Mouse (Mus musculus) MEL (cell line): ENCODE measurements at regions not wholly inside any gene's neighbourhood (a gene's known extent, or its start where the extent isn't known, plus 50 kb on each side); places are given as distances from the start of the nearest gene placed in this dataset.

Experiments
- DNase-seq: peaks from one replicate; pipeline ENCODE4 v3.0.0; 2011; ENCODE audit warnings: low read depth, low spot score
- H3K27ac ChIP-seq: 2 replicates; pipeline ENCODE4 v1.5.1; 2012; ENCODE audit warnings: low read depth, mild to moderate bottlenecking, control low read depth, low read length, moderate library complexity; ENCODE audit not compliant: control insufficient read depth
- H3K27me3 ChIP-seq, 2 experiments: fragments of 150-350 bp in 1 of 2; sonication (generic) in 1 of 2; 2 replicates each; pipeline ENCODE4 v1.6.1; 2012; ENCODE audit warnings: low read length in 2 of 2, mild to moderate bottlenecking in 2 of 2, improper control_type of control experiment in 1 of 2, moderate library complexity in 1 of 2; ENCODE audit not compliant: insufficient read depth in 2 of 2, control insufficient read depth in 1 of 2
- H3K36me3 ChIP-seq, 2 experiments: 2 replicates each; pipeline ENCODE4 v1.6.1; 2012 to 2014; ENCODE audit warnings: low read length in 2 of 2, improper control_type of control experiment in 1 of 2, inconsistent platforms in 1 of 2, mild to moderate bottlenecking in 1 of 2; ENCODE audit not compliant: insufficient read depth in 2 of 2, control insufficient read depth in 1 of 2
- H3K4me1 ChIP-seq, 2 experiments: fragments of 150-350 bp in 1 of 2; sonication (generic) in 1 of 2; 2 replicates each; pipeline ENCODE4 v1.6.1; 2012; ENCODE audit warnings: low read length in 2 of 2, improper control_type of control experiment in 1 of 2, mild to moderate bottlenecking in 1 of 2; ENCODE audit not compliant: insufficient read depth in 2 of 2, control insufficient read depth in 1 of 2
- H3K4me3 ChIP-seq, 2 experiments: fragments of 150-350 bp in 1 of 2; sonication (generic) in 1 of 2; 2 replicates each; pipeline ENCODE4 v1.5.1; 2012; ENCODE audit warnings: low read depth in 2 of 2, low read length in 2 of 2, mild to moderate bottlenecking in 2 of 2, moderate library complexity in 2 of 2, control low read depth in 1 of 2, improper control_type of control experiment in 1 of 2; ENCODE audit not compliant: control insufficient read depth in 1 of 2, insufficient read depth in 1 of 2
- H3K79me2 ChIP-seq: 2 replicates; pipeline ENCODE4 v1.6.1; 2012; ENCODE audit warnings: mild to moderate bottlenecking, low read length, moderate library complexity; ENCODE audit not compliant: control insufficient read depth, poor library complexity, insufficient read depth
- H3K9ac ChIP-seq: 2 replicates; pipeline ENCODE4 v1.6.1; 2012; ENCODE audit warnings: low read depth, mild to moderate bottlenecking, control low read depth, low read length, moderate library complexity; ENCODE audit not compliant: control insufficient read depth, poor library complexity, severe bottlenecking
- H3K9me3 ChIP-seq: fragments of 150-350 bp; sonication (generic); replicated peaks from 2 replicates; pipeline ENCODE4 v1.6.1; 2012; ENCODE audit warnings: mild to moderate bottlenecking, low read length, improper control_type of control experiment, moderate library complexity; ENCODE audit not compliant: insufficient read depth
- BHLHE40 ChIP-seq: IDR thresholded peaks from 2 replicates; pipeline ENCODE4 v1.6.1; 2012; ENCODE audit warnings: low read depth, mild to moderate bottlenecking, inconsistent platforms, low read length, improper control_type of control experiment, borderline replicate concordance
- CHD1 ChIP-seq: IDR thresholded peaks from 2 replicates; pipeline ENCODE4 v1.6.1; 2012; ENCODE audit warnings: low read depth, mild to moderate bottlenecking, inconsistent platforms, low read length, improper control_type of control experiment
- E2F4 ChIP-seq: IDR thresholded peaks from 2 replicates; pipeline ENCODE4 v1.6.1; 2011; ENCODE audit warnings: low read depth, low read length, improper control_type of control experiment, borderline replicate concordance
- ELF1 ChIP-seq: IDR thresholded peaks from 2 replicates; pipeline ENCODE4 v1.6.1; 2014; ENCODE audit warnings: low read depth, mild to moderate bottlenecking, inconsistent platforms, low read length, improper control_type of control experiment, moderate library complexity
- EP300 ChIP-seq, 2 experiments: IDR thresholded peaks; 2 replicates each; pipeline ENCODE4 v1.6.1; 2011; ENCODE audit warnings: improper control_type of control experiment in 2 of 2, low read length in 2 of 2, low read depth in 1 of 2, mild to moderate bottlenecking in 1 of 2
- GABPA ChIP-seq: IDR thresholded peaks from 2 replicates; pipeline ENCODE4 v1.6.1; 2012; ENCODE audit warnings: low read depth, mild to moderate bottlenecking, inconsistent platforms, low read length, improper control_type of control experiment, moderate library complexity
- GATA1 ChIP-seq: IDR thresholded peaks from 2 replicates; pipeline ENCODE4 v1.6.1; 2011; ENCODE audit warnings: low read depth, low read length, improper control_type of control experiment
- JUND ChIP-seq: IDR thresholded peaks from 2 replicates; pipeline ENCODE4 v1.6.1; 2011; ENCODE audit warnings: low read depth, mild to moderate bottlenecking, improper control_type of control experiment, low read length
- KAT2A ChIP-seq: conservative IDR thresholded peaks from 2 replicates; pipeline ENCODE4 v1.6.1; 2012; ENCODE audit warnings: low read depth, low read length, improper control_type of control experiment, inconsistent platforms
- MEF2A ChIP-seq: IDR thresholded peaks from 2 replicates; pipeline ENCODE4 v1.6.1; 2014; ENCODE audit warnings: low read depth, mild to moderate bottlenecking, inconsistent platforms, low read length, improper control_type of control experiment; ENCODE audit not compliant: poor library complexity, insufficient replicate concordance, severe bottlenecking; ENCODE audit errors: extremely low read depth
- NELFE ChIP-seq: IDR thresholded peaks from 2 replicates; pipeline ENCODE4 v1.6.1; 2011; ENCODE audit warnings: low read depth, low read length, improper control_type of control experiment
- NRF1 ChIP-seq: IDR thresholded peaks from 2 replicates; pipeline ENCODE4 v1.6.1; 2014; ENCODE audit warnings: low read depth, mild to moderate bottlenecking, inconsistent platforms, low read length, improper control_type of control experiment, moderate library complexity; ENCODE audit not compliant: poor library complexity, insufficient read depth, severe bottlenecking
- POLR2A ChIP-seq, 2 experiments: IDR thresholded peaks; 2 replicates each; pipeline ENCODE4 v1.6.1; 2011 to 2012; ENCODE audit warnings: low read length in 2 of 2, mild to moderate bottlenecking in 2 of 2, control low read depth in 1 of 2, improper control_type of control experiment in 1 of 2, low read depth in 1 of 2, moderate library complexity in 1 of 2; ENCODE audit not compliant: control insufficient read depth in 1 of 2, insufficient read depth in 1 of 2, poor library complexity in 1 of 2
- POLR2AphosphoS5 ChIP-seq: IDR thresholded peaks from 2 replicates; pipeline ENCODE4 v1.6.1; 2012; ENCODE audit warnings: low read depth, borderline replicate concordance, mild to moderate bottlenecking, inconsistent platforms, low read length, moderate library complexity, mixed read lengths
- RAD21 ChIP-seq: IDR thresholded peaks from 2 replicates; pipeline ENCODE4 v1.6.1; 2011; ENCODE audit warnings: mild to moderate bottlenecking, low read depth, low read length, improper control_type of control experiment
- RCOR1 ChIP-seq: IDR thresholded peaks from 2 replicates; pipeline ENCODE4 v1.6.1; 2012; ENCODE audit warnings: low read depth, mild to moderate bottlenecking, inconsistent platforms, low read length, improper control_type of control experiment
- SIN3A ChIP-seq: IDR thresholded peaks from 2 replicates; pipeline ENCODE4 v1.6.1; 2012; ENCODE audit warnings: low read length, improper control_type of control experiment, inconsistent platforms
- TAL1 ChIP-seq: IDR thresholded peaks from 2 replicates; pipeline ENCODE4 v1.6.1; 2012; ENCODE audit warnings: mild to moderate bottlenecking, inconsistent platforms, low read length, moderate library complexity, mixed read lengths
- TBP ChIP-seq: IDR thresholded peaks from 2 replicates; pipeline ENCODE4 v1.8.0; 2011; ENCODE audit warnings: low read depth, low read length, improper control_type of control experiment
- UBTF ChIP-seq: IDR thresholded peaks from 2 replicates; pipeline ENCODE4 v1.6.1; 2012; ENCODE audit warnings: low read depth, mild to moderate bottlenecking, inconsistent platforms, low read length, improper control_type of control experiment, moderate library complexity, borderline replicate concordance; ENCODE audit not compliant: insufficient read depth
- USF1 ChIP-seq: IDR thresholded peaks from 2 replicates; pipeline ENCODE4 v1.6.1; 2014; ENCODE audit warnings: low read depth, mild to moderate bottlenecking, inconsistent platforms, low read length, improper control_type of control experiment, moderate library complexity
- USF2 ChIP-seq, 2 experiments: IDR thresholded peaks; 2 replicates each; pipeline ENCODE4 v1.6.1; 2011 to 2012; ENCODE audit warnings: improper control_type of control experiment in 2 of 2, low read length in 2 of 2, borderline replicate concordance in 1 of 2, inconsistent platforms in 1 of 2, low read depth in 1 of 2, mild to moderate bottlenecking in 1 of 2; ENCODE audit not compliant: insufficient read depth in 1 of 2
- ZMIZ1 ChIP-seq: IDR thresholded peaks from 2 replicates; pipeline ENCODE4 v1.6.1; 2012; ENCODE audit warnings: low read depth, mild to moderate bottlenecking, inconsistent platforms, low read length, improper control_type of control experiment, moderate library complexity
- ZNF384 ChIP-seq: IDR thresholded peaks from 2 replicates; pipeline ENCODE4 v1.6.1; 2012; ENCODE audit warnings: low read depth, mild to moderate bottlenecking, inconsistent platforms, low read length, improper control_type of control experiment

GRCm38 (mm10) chr11:114217245-114217757, 150.5 kb upstream of the Sdk2 start:
- TF ChIP-seq MEF2A (no peak), POLR2A (IDR thresholded peaks at IDR 0.05; ENCODE audit: control insufficient read depth in 1 of 2, insufficient read depth in 1 of 2, low read depth in 1 of 2, low read length in 2 of 2, poor library complexity in 1 of 2) (no peak), GATA1 (no peak), BHLHE40 (no peak)
- no peaks in the 10 kb centered on the region for H3K79me2 ChIP-seq
- no peaks in the 10 kb centered on the region for H3K9me3 ChIP-seq
- H3K27me3 ChIP-seq = no peaks in the 10 kb centered on the region
- no peak overlapping the region for H3K4me3 ChIP-seq
- no peaks in the 10 kb centered on the region for H3K4me1 ChIP-seq
- H3K36me3 ChIP-seq = no peaks in the 10 kb centered on the region
- no peak overlapping the region for H3K9ac ChIP-seq
- H3K27ac ChIP-seq = no peak overlapping the region
- DNase-seq = no peak

GRCm38 (mm10) chr11:114216493-114216892, 149.6 kb upstream of the Sdk2 start:
- Histone ChIP-seq H3K4me3 (no peak overlapping the region), H3K27me3 (no peaks in the 10 kb centered on the region)
- no peak for TF ChIP-seq EP300 (IDR thresholded peaks at IDR 0.05; ENCODE audit: low read depth in 1 of 2, low read length in 2 of 2)
- TF ChIP-seq UBTF = no peak
- no peak for TF ChIP-seq NELFE
- no peak for TF ChIP-seq ELF1
- no peak for TF ChIP-seq NRF1
- no peak for TF ChIP-seq ZNF384
- no peak for TF ChIP-seq KAT2A
- TF ChIP-seq POLR2AphosphoS5 = no peak
- no peak for TF ChIP-seq SIN3A
- TF ChIP-seq TAL1 = no peak
- no peak for TF ChIP-seq USF2 (IDR thresholded peaks at IDR 0.05; ENCODE audit: borderline replicate concordance in 1 of 2, insufficient read depth in 1 of 2, low read depth in 1 of 2, low read length in 2 of 2)

GRCm38 (mm10) chr11:114215256-114215655, 148.4 kb upstream of the Sdk2 start:
- no peak for DNase-seq
- Histone ChIP-seq H3K27me3 (no peaks in the 10 kb centered on the region), H3K4me1 (no peaks in the 10 kb centered on the region), H3K36me3 (no peaks in the 10 kb centered on the region), H3K9ac (no peak overlapping the region), H3K4me3 (no peak overlapping the region), H3K9me3 (no peaks in the 10 kb centered on the region), H3K79me2 (no peaks in the 10 kb centered on the region), H3K27ac (no peak overlapping the region)
- no peak for TF ChIP-seq POLR2AphosphoS5
- no peak for TF ChIP-seq JUND
- TF ChIP-seq ZMIZ1 = no peak
- TF ChIP-seq RAD21 = no peak
- no peak for TF ChIP-seq CHD1
- no peak for TF ChIP-seq BHLHE40
- no peak for TF ChIP-seq ELF1
- TF ChIP-seq GABPA = no peak
- TF ChIP-seq RCOR1 = no peak
- TF ChIP-seq USF1 = no peak
- TF ChIP-seq TBP = no peak
- TF ChIP-seq E2F4 = no peak
- TF ChIP-seq NELFE = no peak

More at GRCm38 (mm10) chr11:114216493-114216892, 149.6 kb upstream of the Sdk2 start:
- no peak overlapping the region for H3K9ac ChIP-seq
- no peaks in the 10 kb centered on the region for H3K79me2 ChIP-seq
- DNase-seq = no peak
- H3K4me1 ChIP-seq = no peaks in the 10 kb centered on the region
- no peak overlapping the region for H3K27ac ChIP-seq
- no peaks in the 10 kb centered on the region for H3K36me3 ChIP-seq
- H3K9me3 ChIP-seq = no peaks in the 10 kb centered on the region
